Mouse (Mus musculus): ENCODE measurements around the gene Krt8.

- TF ChIP-seq CTCF (IDR thresholded peaks at IDR 0.05; ENCODE audit: low read depth, low read length) (no peak), POLR2A (IDR thresholded peaks at IDR 0.05; ENCODE audit: insufficient read depth, low read length) (no peak)
Measured at GRCm38 (mm10) chr15:101976641-101977040, 27.6 kb downstream of the Krt8 start.

All from ES-Bruce4 (cell line).